Mouse (Mus musculus) ES-Bruce4 (cell line): ENCODE data around the gene Pdgfb.

ENCODE experiments used
- CTCF ChIP-seq: IDR thresholded peaks from one replicate; pipeline ENCODE4 v1.8.1; 2011; ENCODE audit warnings: low read depth, low read length
- EP300 ChIP-seq: IDR thresholded peaks from 2 replicates; pipeline ENCODE4 v1.6.1; 2011; ENCODE audit warnings: low read depth, low read length; ENCODE audit not compliant: insufficient read depth
- POLR2A ChIP-seq: IDR thresholded peaks from one replicate; pipeline ENCODE4 v1.8.1; 2011; ENCODE audit warnings: low read length; ENCODE audit not compliant: insufficient read depth

DNA sequence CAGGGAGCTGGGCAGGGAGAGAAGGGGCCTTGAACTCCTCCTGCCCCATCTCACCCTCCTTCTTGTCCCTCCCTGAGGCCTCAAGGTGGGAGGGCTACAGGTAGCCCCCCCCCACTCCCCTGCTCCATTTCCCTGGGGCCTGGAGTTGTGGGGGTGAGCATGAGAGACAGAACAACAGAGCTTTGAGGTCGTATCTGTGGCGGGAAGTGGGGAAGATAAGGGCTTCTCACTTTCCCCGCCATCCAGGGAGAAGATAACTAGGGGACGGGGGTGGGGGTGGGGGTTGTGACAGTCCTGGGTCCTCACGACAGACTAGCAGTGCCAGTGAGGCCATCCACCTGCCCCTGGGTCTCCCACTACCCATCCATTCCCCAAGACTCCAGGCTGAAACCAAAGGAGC is 33.2 kb upstream of the Pdgfb start:
- no peak for TF ChIP-seq CTCF
- TF ChIP-seq EP300, result no peak
- no peak for TF ChIP-seq POLR2A
